Mouse (Mus musculus): Measurements from ENCODE around the gene Klrb1f. TPM values are rescaled to one million over a fixed set of nuclear protein-coding genes. Genes with fewer than 3 reads are reported as not detected.
"Not testable (repeated sequence)": the region's sequence is repeated elsewhere in the genome, so short reads cannot be mapped to it uniquely, and the experiment has no call there.

Klrb1f gene
- total RNA-seq (2017): 14.0 to 119 TPM (median 27.1 TPM) in 3 replicates

DNA sequence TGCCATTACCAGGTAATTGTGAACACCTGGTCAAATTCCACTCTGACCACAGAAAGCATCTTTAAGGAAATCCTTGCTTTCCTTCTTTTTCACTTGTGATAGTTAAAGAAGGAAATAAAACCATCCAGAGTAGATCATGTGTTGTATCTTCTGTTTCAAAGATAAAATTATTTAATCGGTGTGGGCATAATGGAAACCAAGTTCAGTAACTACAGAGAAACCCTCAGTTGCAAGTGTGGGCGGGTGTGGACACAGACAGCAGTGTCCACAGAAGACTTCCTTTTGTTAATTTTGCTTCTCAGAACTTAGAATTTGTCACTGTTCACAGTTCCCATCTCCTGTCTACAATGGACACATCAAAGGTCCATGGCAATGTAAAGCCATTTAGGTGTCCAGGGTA is at the start of gene Klrb1f:
Klrb1f (plus strand) TSS at position 301 of the 400 bp plus-strand sequence.
- ATAC-seq (replicated peaks; ENCODE audit: insufficient number of reproducible peaks, low FRiP score, low TSS enrichment, poor library complexity, severe bottlenecking): no peak

DNA sequence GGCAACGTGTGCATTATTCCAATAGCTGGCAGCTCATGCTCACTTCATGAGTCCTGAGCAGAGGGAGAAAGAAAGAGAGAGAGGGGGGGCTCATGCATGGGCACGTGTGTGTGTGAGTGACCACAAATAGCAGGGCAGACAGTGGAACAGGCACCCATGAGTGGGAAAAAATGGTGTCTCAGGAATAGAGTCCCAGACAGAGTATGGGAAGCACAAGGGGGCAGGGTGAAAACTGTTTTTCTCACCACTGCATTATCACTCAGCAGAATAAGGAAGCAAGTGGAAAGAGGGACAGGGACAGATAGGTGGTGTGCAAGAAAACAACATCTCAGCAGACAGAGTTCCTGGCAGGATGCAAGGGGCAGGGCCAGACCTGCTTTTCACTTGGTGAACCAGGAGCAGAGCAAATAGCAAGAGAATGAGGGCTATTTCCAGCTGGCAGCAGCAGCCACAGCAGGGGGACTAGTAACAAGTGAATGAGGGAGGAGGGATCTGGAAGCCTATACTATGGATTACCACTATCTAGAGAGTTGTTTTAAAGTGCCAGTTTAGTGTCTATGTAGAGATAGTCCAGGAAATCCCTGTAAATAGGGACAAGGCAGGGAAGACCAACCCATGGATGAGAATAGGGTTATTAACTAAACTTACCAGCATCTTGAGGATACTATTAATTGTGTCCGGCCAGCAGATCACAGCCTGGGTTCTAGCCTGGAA is 49.5 kb upstream of the Klrb1f start:
- 0 out of 2 replicates have a peak, but pooled peaks have one; percentile 13 for ATAC-seq (replicated peaks; ENCODE audit: insufficient number of reproducible peaks, low FRiP score, low TSS enrichment, poor library complexity, severe bottlenecking)

DNA sequence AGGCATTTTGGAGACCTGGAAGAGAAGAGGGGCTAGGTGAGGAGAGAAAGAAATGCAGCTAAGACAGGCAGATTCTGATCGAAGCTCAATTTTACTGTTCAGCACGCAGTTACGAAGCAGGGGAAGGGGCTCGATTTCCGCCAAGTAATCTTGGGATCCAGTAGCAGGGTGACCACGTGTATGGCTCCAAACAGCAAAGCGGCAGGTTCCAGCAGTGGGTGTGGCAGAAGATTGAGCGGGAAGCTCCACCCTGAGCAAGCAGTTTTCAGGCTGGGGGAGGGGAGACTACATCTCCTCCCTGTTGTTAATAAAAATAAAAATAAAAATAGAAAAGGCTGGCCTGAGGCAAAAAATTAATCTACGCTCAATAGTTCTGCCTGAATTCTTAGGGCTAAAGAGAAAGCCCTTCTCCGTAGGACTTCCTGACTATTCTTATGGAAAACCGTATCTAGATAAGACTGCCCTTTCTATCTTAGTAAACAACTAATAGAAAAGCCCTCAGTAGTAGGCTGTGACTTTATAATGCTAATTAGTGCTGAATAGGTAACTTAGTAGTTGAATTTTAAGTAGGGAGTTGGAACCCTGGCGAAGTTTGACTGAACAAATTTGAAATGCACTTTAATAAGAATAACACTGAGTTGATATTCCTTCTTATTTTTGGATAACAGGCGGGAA is 48.8 kb upstream of the Klrb1f start:
- ATAC-seq (replicated peaks; ENCODE audit: insufficient number of reproducible peaks, low FRiP score, low TSS enrichment, poor library complexity, severe bottlenecking): no peak

DNA sequence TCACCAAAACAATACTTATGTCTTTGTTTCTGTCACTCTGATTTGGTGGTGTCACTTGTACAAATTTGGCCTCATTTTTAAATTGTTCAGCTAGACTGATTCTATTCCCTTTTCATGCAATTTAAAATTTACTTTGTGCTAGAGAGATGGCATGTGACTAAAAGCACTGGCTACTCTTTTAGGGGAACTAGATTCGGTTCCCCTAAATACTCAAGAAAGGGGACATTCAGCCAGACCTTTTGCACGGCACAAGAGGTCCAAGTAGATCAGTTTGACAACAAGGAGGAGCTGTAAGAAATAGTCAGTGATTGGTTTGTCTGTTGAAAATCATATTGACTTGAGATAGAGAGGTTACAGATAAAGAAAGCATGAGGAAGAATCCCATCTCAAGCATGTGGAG is 44.3 kb upstream of the Klrb1f start:
- ATAC-seq (replicated peaks; ENCODE audit: insufficient number of reproducible peaks, low FRiP score, low TSS enrichment, poor library complexity, severe bottlenecking): no peak

DNA sequence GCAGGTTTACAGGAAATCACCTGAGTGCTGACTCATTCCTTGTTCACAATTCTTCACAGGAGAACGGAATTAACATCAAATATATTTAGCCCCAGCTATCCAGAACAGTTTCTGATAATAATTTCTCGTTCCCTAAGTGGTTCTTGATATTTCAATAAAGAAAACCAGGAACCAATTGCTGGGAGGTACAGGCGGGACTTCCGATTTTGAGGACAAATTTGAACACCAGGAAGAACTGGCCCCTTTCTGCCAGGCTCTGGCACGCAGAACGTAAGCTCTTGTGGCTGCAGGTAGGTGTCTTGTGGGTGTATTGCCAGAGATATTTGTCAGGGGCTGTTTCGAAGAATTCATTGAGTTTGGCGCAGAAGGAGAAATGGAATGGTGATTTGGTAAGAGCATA is 37.1 kb upstream of the Klrb1f start:
- no peak for ATAC-seq (replicated peaks; ENCODE audit: insufficient number of reproducible peaks, low FRiP score, low TSS enrichment, poor library complexity, severe bottlenecking)

DNA sequence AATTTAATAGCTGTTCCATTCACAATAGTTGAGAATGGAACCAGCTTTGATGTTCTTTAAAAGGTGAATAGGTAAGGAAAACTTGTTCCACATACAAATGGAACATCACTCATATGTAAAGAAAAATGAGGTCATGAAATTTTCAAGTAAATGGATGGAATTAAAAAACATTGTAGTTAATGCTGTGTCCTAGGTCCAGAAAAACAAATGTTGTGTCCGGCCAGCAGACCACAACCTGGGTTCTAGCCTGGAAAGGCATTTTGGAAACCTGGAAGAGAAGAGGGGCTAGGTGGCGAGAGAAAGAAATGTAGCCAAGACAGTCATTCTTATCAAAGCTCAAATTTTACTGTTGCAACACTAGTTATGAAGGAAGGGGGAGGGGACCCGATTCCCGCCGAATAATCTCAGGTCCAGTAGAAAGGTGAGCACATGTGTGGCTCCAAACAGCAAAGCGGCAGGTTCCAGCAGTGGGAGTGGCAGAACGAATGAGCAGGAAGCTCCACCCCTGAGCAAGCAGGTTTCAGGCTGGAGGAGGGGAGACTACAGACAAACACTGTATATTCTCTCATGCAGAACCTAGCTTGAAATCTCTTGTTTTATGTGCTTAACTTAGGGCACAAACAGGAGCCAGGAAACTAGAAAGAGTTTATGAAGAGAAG is 35.7 kb upstream of the Klrb1f start:
- not testable (repeated sequence) for ATAC-seq (replicated peaks; ENCODE audit: insufficient number of reproducible peaks, low FRiP score, low TSS enrichment, poor library complexity, severe bottlenecking)

DNA sequence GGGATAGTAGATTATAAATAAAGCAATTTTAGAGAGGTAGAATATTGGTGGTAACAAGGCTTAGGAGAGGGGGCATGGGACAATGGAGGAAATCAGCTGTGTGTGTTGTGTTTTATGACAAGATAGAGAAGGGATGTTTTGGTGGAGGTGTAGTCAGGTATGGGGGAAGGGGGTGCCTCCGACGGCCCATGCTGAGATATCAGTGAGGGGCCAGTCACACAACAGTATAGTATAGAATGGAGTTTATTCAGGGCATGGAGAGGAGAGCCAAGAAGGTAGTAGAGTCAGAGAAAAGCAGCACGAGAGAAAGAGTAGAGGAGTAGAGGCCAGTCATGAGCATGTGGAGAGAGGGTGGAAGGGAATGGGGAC is 35.2 kb upstream of the Klrb1f start:
- no peak for ATAC-seq (replicated peaks; ENCODE audit: insufficient number of reproducible peaks, low FRiP score, low TSS enrichment, poor library complexity, severe bottlenecking)

DNA sequence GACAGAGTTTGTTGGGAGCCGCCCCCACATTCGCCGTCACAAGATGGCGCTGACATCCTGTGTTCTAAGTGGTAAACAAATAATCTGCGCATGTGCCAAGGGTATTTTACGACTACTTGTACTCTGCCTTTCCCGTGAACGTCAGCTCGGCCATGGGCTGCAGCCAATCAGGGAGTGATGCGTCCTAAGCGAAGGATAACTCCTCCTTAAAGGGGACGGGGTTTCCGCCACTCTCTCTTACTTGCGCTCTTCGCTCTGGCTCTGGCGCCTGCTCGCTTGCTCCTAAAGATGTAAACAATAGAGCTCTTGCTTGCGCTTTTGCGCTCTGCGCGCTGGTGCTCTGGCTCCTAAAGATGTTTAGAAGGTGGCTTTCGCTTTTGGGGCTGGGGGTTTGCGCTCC is 33.7 kb upstream of the Klrb1f start:
- ATAC-seq (replicated peaks; ENCODE audit: insufficient number of reproducible peaks, low FRiP score, low TSS enrichment, poor library complexity, severe bottlenecking): not testable (repeated sequence)

DNA sequence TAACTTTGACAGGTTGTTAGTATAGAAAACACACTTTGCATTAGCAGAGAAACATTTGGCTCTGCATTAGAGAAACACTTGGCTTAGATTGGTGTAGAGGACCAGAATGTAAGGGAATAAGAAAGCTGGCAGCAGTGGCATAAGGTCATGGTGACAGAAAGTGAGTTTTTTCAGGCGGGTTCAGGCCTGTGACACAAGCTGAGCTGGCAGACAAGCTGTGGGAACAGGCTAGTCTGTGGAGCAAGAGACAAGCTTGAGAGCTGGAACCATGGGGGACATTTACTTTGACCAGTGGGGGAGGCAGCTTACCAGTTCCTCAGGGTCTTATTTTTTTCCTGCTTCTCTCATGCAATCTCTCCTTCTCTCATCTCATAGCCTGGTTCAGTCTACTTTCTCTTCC is 32.7 kb upstream of the Klrb1f start:
- ATAC-seq (replicated peaks; ENCODE audit: insufficient number of reproducible peaks, low FRiP score, low TSS enrichment, poor library complexity, severe bottlenecking): no peak

DNA sequence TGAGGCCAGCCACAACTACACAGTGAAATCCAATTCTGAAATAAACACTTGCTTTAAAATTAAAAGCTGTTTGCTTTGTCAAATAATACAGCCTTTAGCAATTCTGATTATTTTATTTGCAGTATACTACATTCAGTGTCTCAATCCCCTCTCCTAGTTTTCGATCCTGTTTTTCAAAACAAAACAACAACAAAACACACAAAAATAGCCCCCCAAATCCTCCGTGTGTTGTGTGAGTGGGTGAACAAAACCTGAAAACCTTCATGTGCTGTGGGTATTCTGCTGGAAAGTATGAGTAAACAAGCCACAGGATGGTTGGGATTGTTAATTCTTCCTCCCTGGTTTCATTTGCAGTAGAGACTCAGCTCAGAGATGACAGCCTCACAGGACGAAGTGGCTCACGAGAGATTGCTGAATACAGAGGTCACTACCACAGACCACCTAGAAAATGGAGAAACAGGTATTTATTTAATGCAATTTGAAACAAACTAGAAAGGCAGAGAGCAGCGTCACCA is 31.9 kb upstream of the Klrb1f start:
- ATAC-seq (replicated peaks; ENCODE audit: insufficient number of reproducible peaks, low FRiP score, low TSS enrichment, poor library complexity, severe bottlenecking): no peak

DNA sequence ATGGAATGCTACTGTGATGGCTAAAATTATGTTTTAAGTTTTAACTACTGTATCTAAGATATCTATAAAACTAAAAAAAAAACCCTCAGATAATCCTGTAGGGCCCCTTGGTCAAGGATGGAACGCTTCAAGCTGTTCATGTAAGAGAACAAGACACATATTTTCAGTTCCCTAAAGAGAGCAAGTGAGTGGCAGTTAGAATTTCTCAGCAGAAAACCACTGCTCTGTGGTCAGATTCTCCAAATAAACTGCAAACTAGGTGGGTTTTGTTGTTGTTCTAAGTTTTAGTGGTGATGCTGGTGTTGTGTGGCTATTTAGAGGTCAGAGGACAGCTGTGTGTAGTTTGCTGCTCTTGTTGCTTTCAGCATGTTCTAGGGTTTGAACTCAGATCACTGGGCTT is 31.3 kb upstream of the Klrb1f start:
- no peak for ATAC-seq (replicated peaks; ENCODE audit: insufficient number of reproducible peaks, low FRiP score, low TSS enrichment, poor library complexity, severe bottlenecking)

DNA sequence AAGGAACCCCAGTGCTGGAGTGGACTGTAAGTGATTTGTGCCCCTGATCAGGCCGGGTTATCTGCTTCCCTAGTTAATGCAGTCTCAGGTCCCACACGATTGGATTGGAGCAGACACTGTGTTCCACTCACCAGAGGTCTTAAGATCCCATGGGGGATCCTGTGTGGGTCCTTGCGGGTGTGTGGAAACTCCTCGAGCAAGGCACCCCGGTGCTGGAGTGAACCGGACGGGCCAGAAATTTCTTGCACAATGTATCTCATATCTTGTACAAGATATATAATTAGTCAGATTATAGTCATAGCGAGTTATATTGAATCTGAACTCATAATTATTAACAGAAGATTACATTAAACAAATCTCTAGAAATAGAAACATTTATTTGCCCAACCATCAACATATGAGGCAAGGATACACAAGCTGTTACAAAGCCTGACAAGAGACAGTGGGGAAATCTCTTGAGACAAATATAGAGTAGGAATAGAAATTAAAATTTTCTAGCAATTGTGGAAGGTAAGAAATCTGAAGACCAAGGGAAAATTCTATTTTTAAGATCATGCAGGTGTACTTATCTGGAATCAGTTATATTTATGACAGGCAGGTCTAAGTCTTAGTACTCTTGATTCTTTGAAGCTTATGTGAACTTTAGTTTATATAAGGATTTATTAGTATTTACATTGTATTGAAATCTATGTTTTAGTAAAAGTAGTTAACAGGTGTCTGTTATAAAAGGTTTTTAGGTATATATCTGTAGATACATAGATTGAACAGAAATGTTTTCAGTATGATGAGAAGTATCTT is 18.1 kb upstream of the Klrb1f start:
- no peak for ATAC-seq (replicated peaks; ENCODE audit: insufficient number of reproducible peaks, low FRiP score, low TSS enrichment, poor library complexity, severe bottlenecking)

DNA sequence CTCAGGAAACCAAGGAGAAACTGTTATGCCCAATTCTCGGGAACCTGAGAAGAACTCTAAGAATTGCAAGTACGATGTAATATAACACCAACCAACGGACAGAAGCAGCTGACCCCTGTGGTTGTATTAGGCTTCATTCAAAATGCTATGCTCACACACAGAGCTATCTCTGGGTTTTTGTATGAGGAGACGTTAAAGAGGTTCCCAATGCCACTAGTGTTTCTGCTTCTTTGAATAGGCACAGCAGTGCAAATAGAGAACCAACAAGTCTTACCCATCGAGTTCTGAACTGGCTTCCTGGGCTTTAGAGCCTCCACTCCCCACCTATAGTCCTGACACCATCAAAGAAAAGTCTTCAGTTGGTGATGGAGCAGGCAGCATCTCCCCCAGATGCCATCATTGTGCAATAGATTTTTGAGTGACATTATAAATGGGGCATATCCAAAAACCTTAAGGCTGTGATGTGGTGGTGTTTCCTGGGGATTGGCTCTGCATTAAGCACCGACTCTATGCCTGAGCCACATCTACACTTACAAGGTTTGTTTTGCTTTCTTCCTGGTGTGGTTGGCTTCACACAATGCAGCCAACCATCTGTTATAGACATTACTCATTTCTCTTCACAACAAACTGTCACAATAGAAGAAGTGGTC is 15.4 kb upstream of the Klrb1f start:
- no peak for ATAC-seq (replicated peaks; ENCODE audit: insufficient number of reproducible peaks, low FRiP score, low TSS enrichment, poor library complexity, severe bottlenecking)

DNA sequence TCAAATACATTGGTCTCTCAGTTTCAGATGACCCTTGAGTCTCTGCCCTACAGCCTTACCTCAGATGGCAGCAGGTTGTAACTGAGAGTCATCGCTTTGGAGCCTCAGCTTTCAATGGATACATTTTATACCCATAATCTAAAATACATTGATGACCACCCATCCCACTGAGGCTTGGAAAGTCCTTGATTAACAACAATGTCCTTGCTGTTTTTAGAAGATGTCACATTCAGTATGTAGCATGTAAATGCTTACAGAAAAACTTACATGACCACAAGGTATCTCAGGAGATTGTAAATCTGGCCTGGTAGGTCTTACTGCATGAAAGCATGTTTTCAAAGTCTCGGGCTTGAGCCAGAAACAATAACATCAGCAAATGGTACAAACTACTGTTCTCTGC is 14.7 kb upstream of the Klrb1f start:
- ATAC-seq (replicated peaks; ENCODE audit: insufficient number of reproducible peaks, low FRiP score, low TSS enrichment, poor library complexity, severe bottlenecking): no peak

DNA sequence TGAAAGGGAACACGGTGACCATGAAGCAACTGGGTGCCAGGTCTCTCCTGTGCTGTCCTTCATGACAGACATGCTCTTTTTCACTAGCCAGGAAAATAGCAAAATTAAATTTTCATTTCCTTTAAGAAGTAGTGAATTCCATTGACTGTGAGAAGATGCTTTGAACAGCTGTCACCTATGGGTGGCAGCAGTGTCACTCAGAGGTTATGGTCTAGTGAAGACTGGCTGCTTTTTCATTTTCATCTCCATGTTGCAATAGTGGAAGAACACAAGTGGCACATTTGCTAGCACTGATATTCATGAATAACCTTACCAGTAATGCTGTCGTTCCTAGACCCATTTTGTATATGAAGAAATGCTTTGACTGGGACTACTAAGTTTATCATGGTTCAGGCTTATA is 12.3 kb upstream of the Klrb1f start:
- peak; percentile 84; the same call in 1 of the 2 replicates for ATAC-seq (replicated peaks; ENCODE audit: insufficient number of reproducible peaks, low FRiP score, low TSS enrichment, poor library complexity, severe bottlenecking)

DNA sequence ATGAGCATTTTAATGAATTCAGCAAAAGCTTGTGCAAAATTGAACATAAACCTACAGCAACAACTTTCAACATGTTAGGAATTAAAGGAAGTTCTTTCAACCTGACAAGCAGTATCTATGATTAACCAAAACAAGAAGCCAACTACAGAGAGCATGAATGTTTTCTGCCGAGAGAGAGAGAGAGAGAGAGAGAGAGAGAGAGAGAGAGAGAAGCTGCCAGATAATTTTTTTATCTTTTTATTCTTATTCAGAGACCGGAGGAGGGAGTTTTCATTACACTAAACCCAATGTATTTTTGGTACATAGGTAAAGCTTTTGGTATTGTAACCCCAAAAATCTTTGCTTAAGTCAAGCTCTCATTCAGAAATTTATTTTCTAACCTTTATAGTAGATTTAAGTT is 10.7 kb upstream of the Klrb1f start:
- ATAC-seq (replicated peaks; ENCODE audit: insufficient number of reproducible peaks, low FRiP score, low TSS enrichment, poor library complexity, severe bottlenecking): no peak

DNA sequence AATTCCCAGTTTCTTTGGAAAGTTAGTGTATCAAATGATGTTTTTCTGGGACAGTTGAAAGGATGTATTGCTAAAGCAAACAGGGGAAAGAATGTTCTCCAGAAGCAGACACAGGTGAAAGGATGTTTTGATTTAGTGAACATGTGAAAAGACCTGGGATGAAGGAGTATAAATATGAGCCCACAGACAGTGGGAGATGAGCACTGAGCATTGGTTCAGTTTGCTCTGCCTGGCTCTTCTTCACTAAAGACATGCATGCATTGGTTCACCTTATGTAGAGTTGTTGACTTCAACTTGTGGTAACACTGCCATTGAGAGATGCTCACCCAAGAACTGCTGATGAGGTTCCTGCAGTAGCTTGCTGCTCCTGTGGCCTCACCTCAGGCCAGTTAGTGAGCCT is 9.4 kb upstream of the Klrb1f start:
- no peak for ATAC-seq (replicated peaks; ENCODE audit: insufficient number of reproducible peaks, low FRiP score, low TSS enrichment, poor library complexity, severe bottlenecking)

DNA sequence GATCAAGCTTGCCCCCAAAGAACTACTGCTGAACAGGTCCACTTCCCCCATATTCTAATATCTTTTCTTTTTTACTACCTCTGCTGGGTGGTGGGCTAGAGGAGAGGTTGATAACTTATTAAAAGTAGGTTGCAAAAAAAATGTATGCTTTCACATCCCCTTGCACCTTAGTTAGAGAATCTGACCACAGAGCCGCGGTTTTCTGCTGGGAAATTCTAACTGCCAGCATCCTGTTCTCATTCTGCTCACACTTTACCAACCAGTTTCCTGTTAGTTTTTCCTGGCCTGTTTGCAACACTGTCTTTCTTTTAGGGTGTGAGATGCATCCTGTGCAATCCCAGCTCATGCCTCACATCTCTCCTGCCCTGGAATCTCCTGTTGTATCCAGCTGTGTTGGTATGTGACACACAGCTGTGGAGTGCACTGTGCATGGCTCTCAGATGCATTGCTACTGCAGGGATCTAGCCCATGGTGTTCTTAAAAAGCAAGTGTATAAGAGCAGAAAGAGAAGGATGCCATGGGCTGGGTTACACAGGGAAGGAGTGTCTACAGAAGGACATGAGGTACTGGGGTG is 8.7 kb upstream of the Klrb1f start:
- no peak for ATAC-seq (replicated peaks; ENCODE audit: insufficient number of reproducible peaks, low FRiP score, low TSS enrichment, poor library complexity, severe bottlenecking)
